Mouse (Mus musculus) hindbrain, embryonic 13.5 days (tissue): ENCODE data around the gene Ahnak. TPM values are rescaled to one million over a fixed set of nuclear protein-coding genes. Genes with fewer than 3 reads are reported as not detected.

Experiments
- ATAC-seq: fragments of 200-750 bp; cut with Nextera tagmentation; 2 replicates; pipeline ENCODE4 v1.8.0; 2017; ENCODE audit warnings: moderate TSS enrichment; ENCODE audit not compliant: low FRiP score
- H3K27ac ChIP-seq: fragments of 300-500 bp; sonication (generic); 2 replicates; pipeline ENCODE4 v1.5.1; 2015; ENCODE audit warnings: inconsistent platforms, mild to moderate bottlenecking, moderate library complexity
- H3K27me3 ChIP-seq: fragments of 300-500 bp; sonication (generic); 2 replicates; pipeline ENCODE4 v1.6.1; 2015; ENCODE audit warnings: mild to moderate bottlenecking, inconsistent platforms
- H3K36me3 ChIP-seq: fragments of 300-500 bp; sonication (generic); 2 replicates; pipeline ENCODE4 v1.6.1; 2015; ENCODE audit warnings: mild to moderate bottlenecking, inconsistent platforms
- H3K4me1 ChIP-seq: fragments of 300-500 bp; sonication (generic); replicated peaks from 2 replicates; pipeline ENCODE4 v1.6.1; 2015; ENCODE audit warnings: inconsistent platforms
- H3K4me2 ChIP-seq: fragments of 300-500 bp; sonication (generic); 2 replicates; pipeline ENCODE4 v1.6.1; 2015; ENCODE audit warnings: inconsistent platforms, mild to moderate bottlenecking, moderate library complexity
- H3K4me3 ChIP-seq: fragments of 300-500 bp; sonication (generic); 2 replicates; pipeline ENCODE4 v1.5.1; 2015; ENCODE audit warnings: mild to moderate bottlenecking, inconsistent platforms
- H3K9ac ChIP-seq: fragments of 300-500 bp; sonication (generic); 2 replicates; pipeline ENCODE4 v1.6.1; 2015; ENCODE audit warnings: mild to moderate bottlenecking, inconsistent platforms
- H3K9me3 ChIP-seq: fragments of 300-500 bp; sonication (generic); 2 replicates; pipeline ENCODE4 v1.6.1; 2016; ENCODE audit warnings: inconsistent platforms
- WGBS: fragments of 180-500 bp; shearing (Covaris S2); methylation state at CpG from one replicate; pipeline ENCODE4 v1.1.7; 2015; 5-methylcytosine and 5-hydroxymethylcytosine counted together
- polyA plus RNA-seq: library from polyadenylated mRNA; unstranded; fragments of >200 nt; fragmentation: Nextera tagmentation; extraction: Ambion mirVana; gene quantifications from 2 replicates; pipeline ENCODE4 v1.2.1, GENCODE M21; 2015

Ahnak gene
- polyA plus RNA-seq, 1 experiment from 2014 or later: 6.4 TPM

- Histone ChIP-seq H3K27me3 (no peaks in the 10 kb centered on the region), H3K4me2 (no peak overlapping the region), H3K27ac (no peak overlapping the region), H3K9ac (no peak overlapping the region), H3K9me3 (no peaks in the 10 kb centered on the region), H3K4me3 (no peak overlapping the region), H3K4me1 (peaks cover 27% of the 10 kb centered on the region), H3K36me3 (no peaks in the 10 kb centered on the region)
- 76% methylated on average over 5 of the region's 5 CpGs for WGBS
- no peak for ATAC-seq
Measured at GRCm38 (mm10) chr19:9067292-9067691, 78.2 kb downstream of the Ahnak start.

- H3K4me3 ChIP-seq: no peak overlapping the region
- WGBS: 63% methylated on average over 8 of the region's 8 CpGs
- ATAC-seq: no peak
- no peaks in the 10 kb centered on the region for H3K9me3 ChIP-seq
- no peak overlapping the region for H3K9ac ChIP-seq
- H3K36me3 ChIP-seq: no peaks in the 10 kb centered on the region
- no peak overlapping the region for H3K27ac ChIP-seq
- no peaks in the 10 kb centered on the region for H3K27me3 ChIP-seq
- peaks cover 27% of the 10 kb centered on the region for H3K4me1 ChIP-seq
- no peak overlapping the region for H3K4me2 ChIP-seq
Measured at GRCm38 (mm10) chr19:9069687-9070307, 80.7 kb downstream of the Ahnak start.

GRCm38 (mm10) chr19:9070316-9070715 is 81.2 kb downstream of the Ahnak start:
- 87% methylated on average over 2 of the region's 2 CpGs for WGBS
- Histone ChIP-seq H3K4me3 (no peak overlapping the region), H3K9me3 (no peaks in the 10 kb centered on the region), H3K36me3 (no peaks in the 10 kb centered on the region), H3K4me1 (peaks cover 27% of the 10 kb centered on the region), H3K27ac (0 out of 2 replicates have a peak overlapping the region, but pooled peaks have one; percentile 40), H3K4me2 (no peak overlapping the region), H3K9ac (no peak overlapping the region), H3K27me3 (no peaks in the 10 kb centered on the region)
- ATAC-seq: no peak

- no peak overlapping the region for H3K4me3 ChIP-seq
- no peak overlapping the region for H3K4me2 ChIP-seq
- peak; percentile 59; the same call in 1 of the 2 replicates for ATAC-seq
- no peak overlapping the region for H3K9ac ChIP-seq
- H3K36me3 ChIP-seq: no peaks in the 10 kb centered on the region
- H3K9me3 ChIP-seq: no peaks in the 10 kb centered on the region
- H3K27ac ChIP-seq: peak overlapping the region; percentile 58
- H3K4me1 ChIP-seq: peaks cover 20% of the 10 kb centered on the region
- H3K27me3 ChIP-seq: no peaks in the 10 kb centered on the region
- 34% methylated on average over 7 of the region's 7 CpGs for WGBS
Measured at GRCm38 (mm10) chr19:9071456-9072156, 82.5 kb downstream of the Ahnak start.

GRCm38 (mm10) chr19:9072157-9072530 is 83.1 kb downstream of the Ahnak start:
- WGBS: 75% methylated on average over 2 of the region's 2 CpGs
- ATAC-seq: no peak

GRCm38 (mm10) chr19:9073776-9074411 is 84.8 kb downstream of the Ahnak start:
- H3K36me3 ChIP-seq: no peaks in the 10 kb centered on the region
- no peaks in the 10 kb centered on the region for H3K9me3 ChIP-seq
- no peak overlapping the region for H3K4me2 ChIP-seq
- peaks cover 20% of the 10 kb centered on the region for H3K4me1 ChIP-seq
- H3K4me3 ChIP-seq: no peak overlapping the region
- H3K27ac ChIP-seq: no peak overlapping the region
- 84% methylated on average over 12 of the region's 12 CpGs for WGBS
- H3K27me3 ChIP-seq: no peaks in the 10 kb centered on the region
- no peak overlapping the region for H3K9ac ChIP-seq
- ATAC-seq: no peak

More at GRCm38 (mm10) chr19:9072157-9072530, 83.1 kb downstream of the Ahnak start:
- Histone ChIP-seq H3K4me3 (no peak overlapping the region), H3K36me3 (no peaks in the 10 kb centered on the region), H3K27me3 (no peaks in the 10 kb centered on the region), H3K4me1 (peaks cover 20% of the 10 kb centered on the region), H3K4me2 (no peak overlapping the region), H3K27ac (peak overlapping the region; percentile 58), H3K9ac (no peak overlapping the region), H3K9me3 (no peaks in the 10 kb centered on the region)

- H3K4me2 ChIP-seq: no peak overlapping the region
- H3K27ac ChIP-seq: no peak overlapping the region
- no peaks in the 10 kb centered on the region for H3K27me3 ChIP-seq
- no peak overlapping the region for H3K4me3 ChIP-seq
- no peaks in the 10 kb centered on the region for H3K9me3 ChIP-seq
- peaks cover 20% of the 10 kb centered on the region for H3K4me1 ChIP-seq
- 73% methylated on average over 4 of the region's 4 CpGs for WGBS
- no peak overlapping the region for H3K9ac ChIP-seq
- ATAC-seq: no peak
- no peaks in the 10 kb centered on the region for H3K36me3 ChIP-seq
Measured at GRCm38 (mm10) chr19:9074424-9074823, 85.3 kb downstream of the Ahnak start.

- H3K36me3 ChIP-seq: no peaks in the 10 kb centered on the region
- WGBS: 79% methylated on average over 2 of the region's 2 CpGs
- H3K4me1 ChIP-seq: peaks cover 15% of the 10 kb centered on the region
Measured at GRCm38 (mm10) chr19:9075558-9075957, 86.5 kb downstream of the Ahnak start.

GRCm38 (mm10) chr19:9076035-9076434 is 87.0 kb downstream of the Ahnak start:
- no peak overlapping the region for H3K9ac ChIP-seq
- H3K4me1 ChIP-seq: peaks cover 10% of the 10 kb centered on the region
- H3K27me3 ChIP-seq: no peaks in the 10 kb centered on the region
- H3K9me3 ChIP-seq: no peaks in the 10 kb centered on the region
- H3K4me3 ChIP-seq: no peak overlapping the region
- WGBS: 88% methylated on average over 3 of the region's 3 CpGs
- no peaks in the 10 kb centered on the region for H3K36me3 ChIP-seq
- H3K4me2 ChIP-seq: no peak overlapping the region
- no peak for ATAC-seq
- no peak overlapping the region for H3K27ac ChIP-seq

More at GRCm38 (mm10) chr19:9075558-9075957, 86.5 kb downstream of the Ahnak start:
- no peak for ATAC-seq
- Histone ChIP-seq H3K27me3 (no peaks in the 10 kb centered on the region), H3K9me3 (no peaks in the 10 kb centered on the region), H3K9ac (no peak overlapping the region), H3K27ac (no peak overlapping the region), H3K4me2 (no peak overlapping the region), H3K4me3 (no peak overlapping the region)

- ATAC-seq: no peak
- Histone ChIP-seq H3K4me3 (no peak overlapping the region), H3K9me3 (no peaks in the 10 kb centered on the region), H3K27ac (no peak overlapping the region), H3K27me3 (no peaks in the 10 kb centered on the region), H3K4me1 (peaks cover 5% of the 10 kb centered on the region), H3K36me3 (no peaks in the 10 kb centered on the region), H3K4me2 (no peak overlapping the region), H3K9ac (no peak overlapping the region)
- 83% methylated on average over 4 of the region's 4 CpGs for WGBS
Measured at GRCm38 (mm10) chr19:9076982-9077660, 88.0 kb downstream of the Ahnak start.

GRCm38 (mm10) chr19:9079916-9080315 is 90.8 kb downstream of the Ahnak start:
- Histone ChIP-seq H3K4me2 (no peak overlapping the region), H3K9ac (no peak overlapping the region), H3K9me3 (no peaks in the 10 kb centered on the region), H3K4me1 (peaks cover 11% of the 10 kb centered on the region), H3K27me3 (no peaks in the 10 kb centered on the region), H3K36me3 (no peaks in the 10 kb centered on the region), H3K27ac (no peak overlapping the region), H3K4me3 (no peak overlapping the region)
- 44% methylated on average over 7 of the region's 7 CpGs for WGBS
- no peak for ATAC-seq
